Mouse (Mus musculus) liver (tissue): ENCODE measurements around the gene Mylk2.

Source experiments
- DNase-seq: peaks from one replicate; pipeline ENCODE4 v3.0.0-alpha.2; 2020; ENCODE audit warnings: mixed read lengths

Mylk2 gene

GRCm38 (mm10) chr2:152914310-152915120 lies 3.4 kb downstream of the Mylk2 start:
- DNase-seq, result peak; percentile 80

GRCm38 (mm10) chr2:152915453-152915852 lies 4.3 kb downstream of the Mylk2 start:
- no peak for DNase-seq

- DNase-seq, result no peak
Observed at GRCm38 (mm10) chr2:152916111-152916510, 5.0 kb downstream of the Mylk2 start.

- DNase-seq, result no peak
Observed at GRCm38 (mm10) chr2:152917671-152918070, 6.5 kb downstream of the Mylk2 start.

- no peak for DNase-seq
Observed at GRCm38 (mm10) chr2:152922376-152922775, 11.2 kb downstream of the Mylk2 start.

GRCm38 (mm10) chr2:152923621-152924020 lies 12.5 kb downstream of the Mylk2 start:
- DNase-seq, result no peak

GRCm38 (mm10) chr2:152924128-152924527 lies 13.0 kb downstream of the Mylk2 start:
- no peak for DNase-seq

GRCm38 (mm10) chr2:152924543-152924942 lies 13.4 kb downstream of the Mylk2 start:
- no peak for DNase-seq

GRCm38 (mm10) chr2:152925189-152925872 lies 14.2 kb downstream of the Mylk2 start:
- DNase-seq, result peak; percentile 49

- no peak for DNase-seq
Observed at GRCm38 (mm10) chr2:152926896-152927295, 15.7 kb downstream of the Mylk2 start.

GRCm38 (mm10) chr2:152927371-152927770 lies 16.2 kb downstream of the Mylk2 start:
- no peak for DNase-seq

- no peak for DNase-seq
Observed at GRCm38 (mm10) chr2:152928219-152928987, 17.3 kb downstream of the Mylk2 start.

- no peak for DNase-seq
Observed at GRCm38 (mm10) chr2:152928988-152929370, 17.8 kb downstream of the Mylk2 start.

GRCm38 (mm10) chr2:152930276-152930675 lies 19.1 kb downstream of the Mylk2 start:
- DNase-seq, result no peak

GRCm38 (mm10) chr2:152931456-152932160 lies 20.5 kb downstream of the Mylk2 start:
- DNase-seq, result no peak

- DNase-seq, result peak; percentile 26
Observed at GRCm38 (mm10) chr2:152933048-152933447, 21.9 kb downstream of the Mylk2 start, which contains the start of gene Foxs1. TSS of gene Foxs1 (minus strand) at chr2:152933208.

GRCm38 (mm10) chr2:152933614-152934013 lies 22.5 kb downstream of the Mylk2 start:
- DNase-seq, result peak; percentile 69

GRCm38 (mm10) chr2:152939846-152940245 lies 28.7 kb downstream of the Mylk2 start:
- peak; percentile 59 for DNase-seq

- no peak for DNase-seq
Observed at GRCm38 (mm10) chr2:152941106-152941505, 30.0 kb downstream of the Mylk2 start.

- no peak for DNase-seq
Observed at GRCm38 (mm10) chr2:152941776-152942175, 30.6 kb downstream of the Mylk2 start.

- no peak for DNase-seq
Observed at GRCm38 (mm10) chr2:152942898-152943515, 31.9 kb downstream of the Mylk2 start.

GRCm38 (mm10) chr2:152943568-152943967 lies 32.4 kb downstream of the Mylk2 start:
- no peak for DNase-seq
